Mouse (Mus musculus) bone marrow, adult 2 months (tissue): ENCODE results near the gene Pcnt. TPM values are rescaled to one million over a fixed set of nuclear protein-coding genes. Genes with fewer than 3 reads are reported as not detected.

Source experiments
- H3K27ac ChIP-seq: fragments of 200-500 bp; 2 replicates; pipeline ENCODE4 v1.5.1; 2012; ENCODE audit warnings: low read depth, mild to moderate bottlenecking, control low read depth, inconsistent platforms, low read length; ENCODE audit not compliant: control insufficient read depth, poor library complexity, insufficient read depth
- H3K4me1 ChIP-seq: fragments of 200-500 bp; 2 replicates; pipeline ENCODE4 v1.6.1; 2011; ENCODE audit warnings: low read length; ENCODE audit not compliant: control insufficient read depth, insufficient read depth
- H3K4me3 ChIP-seq: fragments of 200-500 bp; replicated peaks from 2 replicates; pipeline ENCODE3; 2011; ENCODE audit warnings: mild to moderate bottlenecking, low read depth, low read length, control low read depth; ENCODE audit not compliant: control insufficient read depth
- CTCF ChIP-seq: fragments of 200-500 bp; IDR thresholded peaks from 2 replicates; pipeline ENCODE4 v1.5.1; 2011; ENCODE audit warnings: low read length, control low read depth; ENCODE audit not compliant: control insufficient read depth, insufficient read depth
- POLR2A ChIP-seq: fragments of 200-500 bp; IDR thresholded peaks from 2 replicates; pipeline ENCODE4 v1.6.1; 2011; ENCODE audit warnings: low read depth, mild to moderate bottlenecking, control low read depth, low read length, borderline replicate concordance; ENCODE audit not compliant: control insufficient read depth
- WGBS: fragments of 180-500 bp; shearing (Covaris S2); methylation state at CpG from one replicate; pipeline ENCODE4 v1.1.7; 2018; 5-methylcytosine and 5-hydroxymethylcytosine counted together
- polyA plus RNA-seq: library from polyadenylated mRNA; stranded (reverse); fragments of >200 nt; gene quantifications from 2 replicates; pipeline ENCODE4 v1.2.4, GENCODE M21; 2011; ENCODE audit warnings: low replicate concordance; ENCODE audit not compliant: missing spikeins, insufficient read depth, insufficient read length

The Pcnt gene
- polyA plus RNA-seq, 1 experiment, result 24.8 TPM

GRCm38 (mm10) chr10:76345540-76345902 is 97.1 kb downstream of the Pcnt start:
- Histone ChIP-seq H3K4me3 (peak overlapping the region; percentile 89), H3K27ac (peak overlapping the region; percentile 57), H3K4me1 (no peaks in the 10 kb centered on the region; the same call in 1 of the 2 replicates)
- TF ChIP-seq POLR2A, result no peak
- TF ChIP-seq CTCF, result no peak
- WGBS, result 1% methylated on average over 12 of the region's 12 CpGs

GRCm38 (mm10) chr10:76344711-76345539 is 97.7 kb downstream of the Pcnt start, which contains the start of gene Dip2a:
TSS of gene Dip2a (minus strand) at chr10:76345291.
- peak within 1 kb of the TSS; percentile 89 for H3K4me3 ChIP-seq
- peak within 1 kb of the TSS; percentile 57 for H3K27ac ChIP-seq
- TF ChIP-seq POLR2A (peak; percentile 33; the same call in 1 of the 2 replicates), CTCF (no peak)
- WGBS, result 1% methylated on average over 93 of the region's 94 CpGs
- no peaks in the 10 kb centered on the region; the same call in 1 of the 2 replicates for H3K4me1 ChIP-seq

GRCm38 (mm10) chr10:76334350-76334749 is 108.2 kb downstream of the Pcnt start:
- H3K4me3 ChIP-seq, result no peak overlapping the region
- H3K27ac ChIP-seq, result no peak overlapping the region
- WGBS, result 63% methylated on average over 4 of the region's 4 CpGs
- H3K4me1 ChIP-seq, result no peaks in the 10 kb centered on the region
- TF ChIP-seq POLR2A, result no peak
- TF ChIP-seq CTCF, result no peak

- 88% methylated on average over 2 of the region's 2 CpGs for WGBS
- TF ChIP-seq POLR2A (no peak), CTCF (no peak)
- no peak overlapping the region for H3K27ac ChIP-seq
- H3K4me1 ChIP-seq, result no peaks in the 10 kb centered on the region
- no peak overlapping the region for H3K4me3 ChIP-seq
These were observed 110.5 kb downstream of the Pcnt start for GRCm38 (mm10) chr10:76332040-76332439.

GRCm38 (mm10) chr10:76329093-76329492 is 113.5 kb downstream of the Pcnt start:
- TF ChIP-seq CTCF (no peak), POLR2A (no peak)
- Histone ChIP-seq H3K4me1 (no peaks in the 10 kb centered on the region), H3K4me3 (no peak overlapping the region), H3K27ac (no peak overlapping the region)
- WGBS, result 68% methylated on average over 4 of the region's 4 CpGs

- Histone ChIP-seq H3K27ac (no peak overlapping the region), H3K4me1 (no peaks in the 10 kb centered on the region), H3K4me3 (no peak overlapping the region)
- 75% methylated on average over 3 of the region's 3 CpGs for WGBS
- no peak for TF ChIP-seq CTCF
- TF ChIP-seq POLR2A, result no peak
These were observed 114.0 kb downstream of the Pcnt start for GRCm38 (mm10) chr10:76328574-76328973.

- TF ChIP-seq POLR2A, result no peak
- peak; percentile 47 for TF ChIP-seq CTCF
- 61% methylated on average over 6 of the region's 6 CpGs for WGBS
- H3K27ac ChIP-seq, result no peak overlapping the region
- no peak overlapping the region for H3K4me3 ChIP-seq
- no peaks in the 10 kb centered on the region for H3K4me1 ChIP-seq
These were observed 116.1 kb downstream of the Pcnt start for GRCm38 (mm10) chr10:76326304-76327006.

GRCm38 (mm10) chr10:76317623-76318022 is 125.0 kb downstream of the Pcnt start:
- TF ChIP-seq CTCF, result no peak
- 87% methylated on average over 12 of the region's 12 CpGs for WGBS
- H3K27ac ChIP-seq, result no peak overlapping the region
- no peaks in the 10 kb centered on the region for H3K4me1 ChIP-seq
- H3K4me3 ChIP-seq, result no peak overlapping the region
